In the genomic region with DNA sequence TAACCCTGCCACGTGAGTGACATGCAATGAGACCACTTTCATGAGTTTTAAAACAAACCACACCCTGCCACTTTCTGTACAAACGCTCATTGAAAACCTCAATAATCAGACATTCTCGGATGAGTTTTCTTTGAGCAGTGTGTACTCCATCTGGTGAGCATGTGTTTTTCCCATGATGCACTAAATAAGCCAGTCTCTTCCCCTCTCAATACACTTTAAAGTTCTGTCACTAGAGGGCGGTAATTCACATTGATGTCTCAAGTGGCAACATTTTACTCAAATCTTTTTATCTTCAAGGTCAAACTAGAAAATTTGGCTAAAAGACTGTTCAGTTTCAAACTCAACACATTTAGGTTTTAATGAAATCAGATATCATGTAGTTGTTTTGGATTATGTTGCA, we compare ENCODE assay signal across 8 mouse cellular contexts.
DNase-seq lines count a peak whose midpoint lies in the region; ATAC-seq lines count a peak whose summit lies in the region.

No protein-coding gene starts in this region.

- H3K9ac ChIP-seq in hindbrain, embryonic 14.5 days, result no peak overlapping the region
- H3K9ac ChIP-seq in hindbrain, embryonic 16.5 days (ENCODE audit: low read depth, low read length), result no peak overlapping the region
- no peak overlapping the region for H3K9ac ChIP-seq in forebrain, embryonic 13.5 days

- no peaks in the 10 kb centered on the region for H3K27me3 ChIP-seq in hindbrain, embryonic 14.5 days (ENCODE audit: control insufficient read depth, insufficient read depth, low read length)
- no peaks in the 10 kb centered on the region for H3K27me3 ChIP-seq in hindbrain, embryonic 16.5 days (replicated peaks; ENCODE audit: control insufficient read depth, insufficient read depth, low read length)
- H3K27me3 ChIP-seq in forebrain, embryonic 13.5 days, result no peaks in the 10 kb centered on the region

- WGBS in hindbrain, embryonic 14.5 days, result 40% methylated on average over 4 of the region's 4 CpGs
- WGBS in hindbrain, embryonic 16.5 days, result 37% methylated on average over 4 of the region's 4 CpGs
- WGBS in forebrain, embryonic 13.5 days, result 38% methylated on average over 4 of the region's 4 CpGs

- ATAC-seq in hindbrain, embryonic 14.5 days (ENCODE audit: low FRiP score), result 0 out of 2 replicates have a peak, but pooled peaks have one; percentile 43
- ATAC-seq in hindbrain, embryonic 16.5 days, result no peak
- peak; percentile 83 for ATAC-seq in forebrain, embryonic 13.5 days

- no peaks in the 10 kb centered on the region for H3K36me3 ChIP-seq in hindbrain, embryonic 14.5 days (replicated peaks; ENCODE audit: control insufficient read depth, insufficient read depth)
- no peaks in the 10 kb centered on the region for H3K36me3 ChIP-seq in hindbrain, embryonic 16.5 days (ENCODE audit: control insufficient read depth, insufficient read depth, low read length)
- no peaks in the 10 kb centered on the region for H3K36me3 ChIP-seq in forebrain, embryonic 13.5 days (ENCODE audit: poor library complexity, severe bottlenecking)

- H3K27ac ChIP-seq in hindbrain, embryonic 14.5 days, result no peak overlapping the region
- H3K27ac ChIP-seq in hindbrain, embryonic 16.5 days (ENCODE audit: low read depth, low read length), result no peak overlapping the region
- H3K27ac ChIP-seq in forebrain, embryonic 13.5 days, result no peak overlapping the region

- no peak overlapping the region for H3K4me2 ChIP-seq in hindbrain, embryonic 14.5 days (replicated peaks)
- H3K4me2 ChIP-seq in hindbrain, embryonic 16.5 days (ENCODE audit: low read length), result no peak overlapping the region
- H3K4me2 ChIP-seq in forebrain, embryonic 13.5 days, result no peak overlapping the region

- H3K4me1 ChIP-seq in hindbrain, embryonic 14.5 days (replicated peaks; ENCODE audit: control insufficient read depth, insufficient read depth, low read length), result no peaks in the 10 kb centered on the region
- H3K4me1 ChIP-seq in hindbrain, embryonic 16.5 days (ENCODE audit: control insufficient read depth, insufficient read depth, low read depth, low read length), result no peaks in the 10 kb centered on the region
- H3K4me1 ChIP-seq in forebrain, embryonic 13.5 days, result peaks cover 9% of the 10 kb centered on the region; the same call in 1 of the 2 replicates

- DNase-seq in hindbrain, embryonic 14.5 days (ENCODE audit: low spot score), result peak; percentile 62
- peak; percentile 26 for DNase-seq in right cerebral cortex, adult 18-20 months
- no peak for DNase-seq in right cerebral cortex, postnatal 36 days (ENCODE audit: low spot score in 2 of 2)
- no peak for DNase-seq in spleen, postnatal 36 days (ENCODE audit: low spot score in 2 of 2)
- no peak for DNase-seq in kidney, postnatal 25 days
- DNase-seq in right cerebral cortex, postnatal 4 days, result no peak

- H3K9me3 ChIP-seq in hindbrain, embryonic 14.5 days (ENCODE audit: control insufficient read depth, low read length), result no peaks in the 10 kb centered on the region
- no peaks in the 10 kb centered on the region for H3K9me3 ChIP-seq in hindbrain, embryonic 16.5 days (ENCODE audit: control insufficient read depth, low read length)
- H3K9me3 ChIP-seq in forebrain, embryonic 13.5 days (replicated peaks), result no peaks in the 10 kb centered on the region

- H3K4me3 ChIP-seq in hindbrain, embryonic 14.5 days (replicated peaks; ENCODE audit: low read length), result no peak overlapping the region
- H3K4me3 ChIP-seq in hindbrain, embryonic 16.5 days (ENCODE audit: low read length), result no peak overlapping the region
- no peak overlapping the region for H3K4me3 ChIP-seq in forebrain, embryonic 13.5 days

Comparison
In these comparisons a context has a peak if more than half of its experiments do, and no peak if none do; other contexts are left out.
1. DNase-seq: peak in hindbrain, embryonic 14.5 days (single experiment) and right cerebral cortex, adult 18-20 months (single experiment); none in right cerebral cortex, postnatal 36 days (0 of 2), spleen, postnatal 36 days (0 of 2), kidney, postnatal 25 days (0 of 2) and right cerebral cortex, postnatal 4 days (single experiment).